Mouse (Mus musculus) induced T-regulatory cell, adult 2 months (primary cell): ENCODE measurements around the gene Ctnna3.
A peak's percentile ranks its signal among the peaks of the same experiment; 100 is the strongest.
"Not testable (repeated sequence)": the region's sequence is repeated elsewhere in the genome, so short reads cannot be mapped to it uniquely, and the experiment has no call there.

ENCODE experiments used
- DNase-seq: peaks from one replicate; pipeline ENCODE4 v3.0.0-alpha.2; 2012; ENCODE audit warnings: low read depth

Ctnna3 gene

DNA sequence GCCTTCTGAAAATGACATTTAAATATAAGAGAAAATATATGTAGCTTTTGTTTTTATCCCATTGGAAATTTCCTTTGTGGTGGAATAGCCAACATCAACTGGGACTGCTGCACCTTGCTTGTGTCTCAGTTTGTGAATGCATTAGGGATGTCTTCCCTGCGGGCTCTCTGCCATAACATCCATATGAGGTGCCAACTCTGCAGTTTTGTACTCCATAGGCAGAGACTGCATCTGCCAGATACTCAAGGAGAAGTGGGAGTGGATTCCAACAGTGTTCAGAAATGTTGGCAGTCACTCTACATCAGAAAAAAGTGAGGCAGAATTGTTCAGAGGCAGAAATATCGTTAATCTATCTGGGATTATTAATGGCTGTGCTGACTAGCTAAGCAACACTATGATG lies 1158.2 kb downstream of the Ctnna3 start:
- no peak for DNase-seq

DNA sequence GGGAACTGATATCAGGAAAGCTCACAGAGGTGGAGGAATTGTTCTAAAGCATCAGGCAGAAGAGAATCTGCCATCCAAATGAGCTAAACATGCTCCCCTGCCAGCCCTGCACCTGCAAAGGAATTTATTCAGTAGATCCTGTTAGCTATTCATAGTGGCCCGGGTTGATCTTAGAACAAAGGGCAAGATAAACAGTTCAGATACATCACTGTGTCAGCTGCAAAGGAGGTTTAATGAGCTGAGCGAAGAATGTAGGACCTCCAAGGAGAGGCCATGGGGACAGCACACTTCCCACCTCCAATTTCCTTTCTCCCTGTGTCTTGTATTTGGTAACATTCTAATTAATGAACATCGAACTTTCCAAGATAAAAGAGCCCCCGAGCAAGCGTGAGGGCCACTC lies 1206.9 kb downstream of the Ctnna3 start:
- no peak for DNase-seq

DNA sequence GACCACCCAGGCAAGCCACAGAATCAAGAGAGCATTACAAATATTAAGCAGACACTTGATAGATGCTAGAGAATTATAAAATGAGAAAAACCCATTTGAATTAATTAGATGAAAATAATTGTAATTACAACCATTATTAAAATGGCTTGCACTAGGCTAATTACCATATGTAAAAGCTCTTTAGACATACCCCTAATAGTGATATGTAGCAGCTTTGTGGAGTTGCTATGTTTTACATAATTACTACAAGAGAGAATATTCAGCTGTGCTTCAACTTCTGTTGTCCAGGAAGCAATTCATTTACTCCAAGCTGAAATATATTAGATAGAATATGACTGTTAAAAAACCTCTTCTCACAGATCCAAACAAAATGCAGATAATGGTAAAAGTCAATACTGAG lies 1209.2 kb downstream of the Ctnna3 start:
- no peak for DNase-seq

DNA sequence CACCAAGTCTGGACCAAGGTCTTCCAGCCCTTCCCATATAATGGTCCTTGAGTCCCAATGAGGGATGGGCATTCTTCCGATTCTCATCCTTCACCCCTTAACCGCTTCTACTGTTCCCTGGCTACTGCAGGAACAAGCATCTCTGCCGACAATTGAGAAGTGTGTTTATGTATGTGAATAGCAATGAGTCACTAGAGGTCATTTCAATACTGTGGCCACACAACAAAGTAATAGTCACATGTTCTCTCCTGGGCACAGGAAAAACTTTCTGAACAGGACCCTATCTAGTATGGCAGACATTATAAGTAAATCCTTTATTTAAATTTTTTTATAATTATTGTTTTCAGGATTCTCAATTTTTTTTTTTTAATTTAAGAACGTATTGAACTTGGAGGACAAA lies 1211.2 kb downstream of the Ctnna3 start:
- no peak for DNase-seq

DNA sequence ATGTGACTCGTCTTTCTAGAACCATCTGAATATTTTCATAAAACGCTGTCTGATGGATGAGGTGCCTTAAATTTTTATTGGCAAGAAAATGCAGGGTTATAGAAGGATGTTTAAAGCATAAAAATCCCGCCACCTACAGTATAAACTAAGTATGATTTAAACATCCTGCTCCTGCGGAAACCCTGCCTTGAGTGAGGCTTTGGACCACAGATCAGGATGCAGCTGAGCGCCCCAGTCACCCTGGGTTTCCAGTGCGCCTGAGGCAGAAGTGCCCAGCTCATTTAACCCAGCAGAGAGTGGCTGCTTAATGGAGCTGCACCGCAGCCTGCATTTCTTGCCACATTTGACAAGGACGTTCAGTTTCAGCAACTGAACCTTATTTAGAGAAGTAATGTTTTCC lies 1211.7 kb downstream of the Ctnna3 start:
- DNase-seq, result no peak

DNA sequence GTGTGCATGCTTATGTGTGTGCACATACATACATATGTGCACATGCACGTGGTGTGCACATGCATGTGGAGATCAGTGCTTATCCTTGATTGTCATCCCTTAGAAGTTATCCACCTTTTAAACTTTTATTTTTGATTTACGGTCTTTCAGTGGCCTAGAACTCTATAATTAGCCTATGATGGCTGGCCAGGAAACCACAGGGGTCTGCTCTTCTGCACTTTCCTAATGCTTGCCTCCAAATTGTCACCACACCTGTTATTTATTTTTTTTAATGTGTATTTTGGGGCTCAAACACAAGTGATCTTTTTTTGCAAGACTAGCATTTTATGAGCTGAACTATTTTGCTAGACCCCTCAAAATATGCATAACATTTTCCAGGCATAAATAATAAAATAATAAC lies 1214.1 kb downstream of the Ctnna3 start:
- DNase-seq, result no peak

DNA sequence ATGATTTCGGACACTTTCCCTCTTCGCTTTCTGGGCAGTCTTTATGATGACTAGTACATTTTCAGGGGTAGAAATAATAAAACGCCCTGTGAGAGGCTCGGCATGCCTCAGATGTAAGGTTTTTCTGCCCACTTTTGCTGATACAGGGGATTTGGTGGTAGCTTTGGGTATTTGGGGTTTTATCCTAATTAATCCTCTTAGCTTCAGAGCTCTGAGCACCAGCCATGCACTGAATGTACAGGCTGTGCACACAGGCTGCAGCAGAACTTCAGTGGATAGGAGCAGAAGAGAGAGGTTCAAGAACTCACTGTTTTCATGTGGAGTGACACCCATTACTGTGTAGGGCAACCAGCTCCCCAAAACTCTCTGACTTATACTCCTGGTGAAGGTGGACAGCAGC lies 1231.3 kb downstream of the Ctnna3 start:
- DNase-seq, result no peak

DNA sequence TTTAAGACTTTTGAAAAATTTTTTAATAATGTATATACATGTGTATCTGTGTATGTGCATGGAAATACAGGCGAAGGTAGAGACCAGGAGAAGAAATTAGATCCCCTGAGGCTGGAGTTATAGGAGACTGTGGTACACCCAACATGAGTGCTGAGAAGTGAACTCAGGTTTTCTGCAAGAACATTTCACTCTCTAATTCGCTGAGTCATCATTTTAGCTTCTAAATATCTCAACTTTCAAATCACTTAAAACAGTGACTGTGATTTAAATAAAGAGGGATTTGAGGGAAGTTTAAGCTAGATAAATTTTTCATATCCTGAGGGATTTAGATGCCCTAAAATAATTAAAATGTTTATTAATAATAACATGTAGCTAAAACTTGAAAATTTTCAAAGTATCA lies 1241.6 kb downstream of the Ctnna3 start:
- DNase-seq, result no peak

DNA sequence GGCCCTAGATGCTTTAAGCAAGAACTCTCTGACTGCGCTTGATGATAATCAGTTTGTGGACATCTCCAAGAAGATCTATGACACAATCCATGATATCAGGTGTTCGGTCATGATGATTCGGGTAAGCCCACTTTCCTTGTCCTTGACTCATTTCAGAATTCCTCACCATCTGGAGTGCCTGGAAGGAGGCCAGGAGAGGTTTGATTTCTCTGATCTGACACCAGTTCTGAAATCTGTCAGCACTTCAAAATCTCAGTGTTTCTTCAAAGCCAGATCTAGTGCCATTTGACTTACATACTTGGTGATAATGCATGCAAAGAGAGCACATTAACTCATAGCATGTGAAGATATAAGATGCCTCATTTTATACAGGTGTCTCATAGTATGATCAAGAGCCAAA lies 1245.9 kb downstream of the Ctnna3 start:
- DNase-seq, result no peak

DNA sequence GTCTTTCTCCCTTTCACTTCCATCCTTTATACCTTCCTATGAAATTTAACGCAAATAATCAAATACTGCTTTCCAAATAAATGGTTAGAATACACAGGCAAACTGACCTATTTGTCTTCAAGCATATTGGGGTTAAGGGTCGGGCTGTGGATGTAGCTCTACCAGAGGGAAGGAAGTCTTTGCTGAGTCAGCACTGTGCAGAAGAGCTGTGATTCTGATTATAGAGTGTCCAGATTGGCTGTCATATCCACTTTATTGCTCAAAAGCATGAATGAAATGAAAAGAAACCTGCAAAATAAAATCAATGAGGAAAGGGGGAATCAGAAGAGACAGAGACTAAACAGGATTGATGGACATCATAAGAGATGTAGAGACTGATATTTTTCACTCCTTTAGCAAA lies 1280.1 kb downstream of the Ctnna3 start:
- DNase-seq, result no peak

DNA sequence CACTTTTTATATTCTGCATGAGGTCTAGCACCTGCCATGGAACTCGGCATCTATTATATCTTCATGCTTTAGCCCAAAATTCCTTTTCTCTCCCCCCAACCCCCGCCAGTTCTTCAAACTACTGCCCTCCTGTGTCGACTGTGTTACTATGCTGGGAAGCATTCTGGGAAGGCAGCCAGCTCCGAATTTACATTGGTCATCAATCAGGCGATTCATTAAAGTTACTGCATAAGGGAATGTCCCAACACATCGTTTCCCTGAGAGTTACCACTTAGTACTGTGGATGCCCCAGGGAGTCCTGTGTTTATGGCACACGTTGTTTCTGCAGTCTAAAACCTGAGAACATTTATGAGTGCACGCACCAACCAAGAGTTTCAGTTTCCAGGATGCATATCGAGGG lies 1288.1 kb downstream of the Ctnna3 start:
- no peak for DNase-seq

DNA sequence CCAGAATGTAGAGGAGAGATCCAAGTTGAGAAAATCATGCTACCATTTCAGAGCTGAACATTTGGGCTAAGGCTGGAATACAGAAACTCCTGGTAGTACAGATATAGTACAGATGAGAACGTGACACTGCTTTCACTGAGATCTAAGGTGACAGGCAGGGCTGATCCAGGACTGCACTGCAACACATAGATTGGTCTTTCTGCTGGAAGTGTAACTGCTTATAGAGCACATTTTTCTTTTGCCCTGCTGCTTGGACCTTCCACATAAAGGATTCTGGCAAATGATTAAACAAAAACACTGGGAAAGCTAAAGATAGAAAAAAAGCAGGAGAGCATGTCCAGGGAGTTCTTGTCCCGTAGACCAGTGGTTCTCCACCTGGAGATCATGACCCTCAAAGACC lies 1305.8 kb downstream of the Ctnna3 start:
- DNase-seq, result no peak

DNA sequence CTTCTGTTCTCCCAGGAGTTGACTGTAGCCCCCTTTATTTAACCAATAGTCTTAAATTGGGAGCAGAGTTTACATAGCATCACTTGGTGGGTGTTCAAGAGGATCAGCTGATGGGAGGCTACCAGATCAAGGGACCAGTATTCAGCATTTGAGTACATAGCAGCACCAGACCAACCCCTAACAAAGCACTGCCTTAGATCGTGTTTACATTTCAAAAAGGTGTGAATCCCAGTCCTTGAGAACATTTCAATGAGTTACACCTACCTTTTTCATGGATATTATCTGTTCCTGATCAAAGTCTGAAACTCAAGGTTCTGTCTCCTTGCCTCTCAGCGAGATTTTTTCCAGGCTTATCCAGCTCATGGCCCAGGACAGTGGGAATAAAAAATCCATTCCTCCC lies 1306.7 kb downstream of the Ctnna3 start:
- no peak for DNase-seq

DNA sequence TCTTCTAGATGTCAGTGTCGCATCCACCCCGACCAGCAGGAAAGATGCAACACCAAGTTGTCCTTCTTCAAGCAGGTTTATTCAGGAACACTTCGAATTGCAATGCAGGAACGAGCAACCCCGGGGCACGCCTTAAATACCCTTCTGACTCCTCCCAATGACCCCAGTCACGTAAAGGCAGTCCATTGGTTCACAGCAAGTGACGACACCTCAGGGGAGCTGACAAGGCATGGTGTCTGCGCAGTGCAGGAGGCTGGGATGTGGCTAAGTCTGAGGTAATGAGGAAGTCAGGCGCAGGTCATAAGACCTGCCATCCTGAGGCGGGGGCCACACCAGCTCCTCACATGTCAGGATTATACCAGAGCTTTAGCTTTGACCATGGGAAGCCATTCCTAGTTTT lies 1311.8 kb downstream of the Ctnna3 start:
- DNase-seq, result not testable (repeated sequence)

DNA sequence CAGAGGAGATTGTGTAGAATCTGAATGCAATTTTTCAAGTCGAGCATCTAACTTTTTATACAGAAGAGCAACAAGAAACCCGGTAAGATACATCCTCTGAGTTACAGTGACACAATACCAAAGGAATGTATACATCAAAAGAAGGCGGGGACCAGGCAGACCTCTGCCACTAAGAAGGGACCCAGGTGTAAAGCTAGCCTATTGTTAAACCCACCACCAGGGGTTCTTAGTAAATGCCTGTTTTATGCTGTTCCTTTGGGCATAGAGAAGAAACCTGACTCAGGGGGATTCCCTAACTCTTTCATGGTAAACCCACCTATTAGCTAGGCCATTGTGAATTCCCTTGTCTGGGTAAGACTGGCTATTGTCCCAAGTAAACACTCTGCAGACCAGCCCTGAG lies 1314.2 kb downstream of the Ctnna3 start:
- not testable (repeated sequence) for DNase-seq

DNA sequence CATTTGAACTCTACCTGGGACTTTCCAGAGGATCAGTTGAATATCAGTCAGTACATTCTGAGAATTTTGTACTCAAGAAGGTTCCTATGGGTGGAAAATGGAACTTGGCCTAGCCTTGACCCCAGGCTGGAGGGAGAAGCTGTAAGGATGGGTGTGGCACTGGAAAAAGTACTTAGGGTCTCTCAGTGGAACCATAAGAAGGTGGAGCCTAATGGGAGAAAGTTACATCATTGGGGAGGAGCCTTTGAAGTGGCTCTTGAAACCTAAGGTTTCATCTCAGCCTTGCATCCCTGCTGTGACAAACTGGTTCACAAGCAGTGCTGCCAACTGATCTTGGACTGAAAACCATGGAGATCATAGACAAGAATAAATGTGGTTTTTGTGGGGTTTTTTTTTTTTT lies 1318.8 kb downstream of the Ctnna3 start:
- no peak for DNase-seq

DNA sequence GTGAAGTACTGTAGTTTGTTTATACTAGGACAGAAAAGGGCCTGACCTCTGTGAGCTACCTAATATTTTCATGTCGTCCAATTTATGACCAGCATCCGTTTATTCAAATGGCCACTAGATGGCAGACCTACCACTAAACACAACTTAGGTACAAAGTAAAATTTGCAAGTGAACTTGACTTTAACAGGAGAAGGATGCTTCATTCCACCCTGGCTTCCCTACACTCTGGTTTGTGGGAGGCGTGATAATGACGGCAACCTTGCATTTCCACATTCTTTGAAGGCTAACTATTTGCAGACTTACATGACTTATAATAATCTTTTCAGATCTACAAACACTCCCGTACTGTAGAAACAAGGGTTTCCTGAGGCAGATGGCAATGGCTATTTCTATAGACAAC lies 1320.9 kb downstream of the Ctnna3 start:
- peak; percentile 10 for DNase-seq

DNA sequence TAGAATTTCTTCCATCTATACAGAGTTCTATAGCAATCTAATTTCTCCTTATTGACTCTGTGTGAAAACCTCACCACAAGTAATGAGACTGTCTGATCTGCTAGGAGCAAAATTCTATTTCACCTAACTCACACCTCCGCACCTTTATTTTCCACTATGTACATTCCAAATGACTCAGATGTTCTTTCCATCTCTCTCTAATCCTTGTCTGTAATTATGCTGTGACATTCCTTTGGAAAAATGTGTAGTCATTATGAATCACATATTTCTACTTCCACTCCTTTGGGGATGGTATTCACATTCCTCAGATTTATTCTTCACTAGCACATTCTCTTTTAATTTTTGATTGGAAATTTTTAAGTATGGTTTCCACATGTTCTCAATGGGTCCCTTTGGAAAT lies 1406.4 kb downstream of the Ctnna3 start:
- no peak for DNase-seq

DNA sequence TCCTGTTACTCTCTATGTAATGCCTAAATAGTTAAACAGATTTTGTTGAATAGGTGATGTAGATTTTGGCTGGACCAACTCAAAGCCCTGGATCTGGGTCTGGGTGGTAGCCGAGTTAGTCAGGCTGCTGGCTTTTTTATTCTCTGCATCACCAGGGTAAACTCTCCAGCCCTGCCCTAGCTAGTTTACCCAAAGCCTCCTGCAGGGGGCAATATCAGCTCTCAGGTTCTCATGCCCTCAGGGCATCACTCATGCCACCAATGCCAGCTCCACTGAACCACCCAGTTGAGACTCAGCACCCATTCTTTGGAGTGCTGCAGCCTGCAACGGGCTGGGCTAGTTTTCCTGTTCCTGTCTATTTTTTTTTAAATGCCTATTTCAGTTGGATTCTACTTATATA lies 1431.5 kb downstream of the Ctnna3 start:
- DNase-seq, result no peak

DNA sequence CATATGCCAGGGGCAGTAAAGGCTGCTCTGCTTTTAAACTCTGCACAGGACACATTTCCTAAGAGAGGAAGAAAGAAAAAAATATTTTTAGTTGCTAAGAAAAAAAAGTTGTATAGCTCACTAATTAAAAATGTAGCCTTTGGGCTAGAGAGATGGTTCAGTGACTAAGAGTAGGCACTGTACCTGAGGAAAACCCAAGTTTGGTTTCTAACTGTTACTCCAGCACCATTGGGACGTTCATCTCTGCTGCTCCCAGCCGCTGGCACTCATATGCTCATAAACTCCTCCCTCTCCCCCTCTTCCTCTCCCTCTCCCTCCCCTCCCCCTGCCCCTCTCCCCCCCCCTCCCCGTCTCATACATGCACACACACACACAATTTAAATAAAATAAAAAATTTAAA lies 1441.0 kb downstream of the Ctnna3 start:
- no peak for DNase-seq

DNA sequence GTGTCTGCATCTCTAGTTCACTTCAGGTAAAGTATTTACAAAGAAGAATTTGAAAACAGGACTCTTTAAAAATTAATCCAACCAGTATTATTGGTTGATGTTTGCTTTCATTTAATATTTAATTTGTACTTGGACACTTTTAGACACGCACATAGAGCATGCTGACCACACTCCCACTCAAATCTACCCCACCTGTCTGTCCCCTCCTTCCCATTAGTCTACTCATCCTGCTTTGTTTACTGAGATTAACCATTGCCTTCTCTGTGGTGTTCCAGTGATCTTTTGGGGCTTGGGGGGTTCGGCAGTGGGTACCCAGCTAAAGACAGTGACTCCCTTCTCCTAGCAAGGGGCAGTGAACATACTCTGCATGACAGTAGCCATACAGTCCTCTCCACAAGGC lies 1446.6 kb downstream of the Ctnna3 start:
- DNase-seq, result no peak

DNA sequence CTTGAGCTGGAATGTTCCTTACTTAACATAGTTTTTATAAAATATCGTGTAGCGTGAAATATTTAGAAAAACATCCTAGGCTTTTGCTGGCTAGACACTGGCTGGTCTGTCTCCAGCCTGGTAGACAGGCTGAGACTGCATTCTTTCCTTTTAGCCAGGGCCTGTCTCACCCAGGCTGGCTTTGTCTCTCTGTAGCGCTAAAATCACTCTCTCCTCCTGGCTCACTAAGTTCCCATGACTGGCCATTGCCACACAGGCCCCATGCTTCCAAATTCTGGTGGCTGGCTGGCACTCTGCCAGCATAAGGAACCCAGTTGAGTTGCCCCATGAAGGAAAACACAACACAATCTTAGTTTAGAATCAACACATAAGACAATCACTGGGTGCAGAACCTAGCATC lies 1450.0 kb downstream of the Ctnna3 start:
- no peak for DNase-seq

DNA sequence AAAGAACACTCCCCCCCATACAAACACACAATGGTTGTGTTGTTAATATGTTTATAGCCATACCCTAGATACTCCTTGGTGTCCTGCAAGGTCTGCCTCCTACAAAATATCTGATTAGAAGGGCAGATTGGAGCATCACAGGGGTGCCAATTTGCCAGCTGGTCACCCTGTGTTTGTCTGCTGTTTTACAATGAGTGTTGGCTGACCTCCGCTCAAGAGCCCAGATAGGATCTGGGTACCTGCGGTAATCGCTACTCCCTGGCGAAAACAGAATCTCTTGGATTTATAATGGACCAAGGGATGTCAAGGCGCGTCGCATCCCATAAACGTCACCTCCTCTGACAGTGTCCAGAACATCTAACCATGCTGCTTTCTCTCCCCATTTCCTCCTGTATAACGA lies 1457.0 kb downstream of the Ctnna3 start:
- no peak for DNase-seq

DNA sequence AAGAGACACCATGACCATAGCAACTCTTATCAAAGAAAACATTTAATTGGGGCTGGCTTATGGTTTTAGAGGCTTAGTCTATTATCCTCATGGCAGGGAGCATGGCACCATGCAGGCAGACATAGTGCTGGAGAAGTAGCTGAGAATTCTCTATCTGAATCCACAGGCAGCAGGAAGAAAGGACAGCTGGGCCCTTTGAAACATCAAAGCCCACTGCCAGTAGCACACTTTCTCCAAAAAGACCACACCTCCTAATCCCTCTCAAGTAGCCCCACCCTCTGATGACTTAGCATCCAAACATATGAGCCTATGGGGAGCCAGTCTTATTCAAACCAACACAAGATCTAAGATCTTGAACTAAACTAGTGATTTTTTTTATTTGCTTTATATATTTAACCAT lies 1462.6 kb downstream of the Ctnna3 start:
- no peak for DNase-seq

DNA sequence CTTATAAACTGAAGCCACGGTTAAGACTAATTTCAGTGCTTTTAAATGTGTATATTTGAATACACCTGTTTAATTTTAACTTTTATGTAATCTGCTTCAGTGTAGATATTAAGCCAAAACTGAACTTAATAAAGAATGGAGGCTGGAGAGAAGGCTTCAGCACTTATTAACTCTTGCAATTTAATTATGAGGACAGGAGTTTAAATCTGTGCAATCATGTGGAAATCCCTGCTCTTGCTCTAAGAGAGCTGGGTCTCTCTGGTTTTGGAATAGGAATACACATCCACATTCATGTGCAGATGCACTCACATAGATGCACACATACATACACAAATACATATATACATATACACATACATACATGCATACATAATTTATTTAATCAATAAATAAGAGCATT lies 1468.8 kb downstream of the Ctnna3 start:
- no peak for DNase-seq
